Mouse (Mus musculus) limb, embryonic 14.5 days (tissue): ENCODE measurements around the gene Ralgps2. TPM values are rescaled to one million over a fixed set of nuclear protein-coding genes. Genes with fewer than 3 reads are reported as not detected.

ENCODE experiments used
- ATAC-seq: fragments of 200-750 bp; cut with Nextera tagmentation; 2 replicates; pipeline ENCODE4 v1.8.0; 2017; ENCODE audit warnings: low read depth, moderate number of reproducible peaks, moderate TSS enrichment; ENCODE audit not compliant: low FRiP score
- DNase-seq: peaks from one replicate; pipeline ENCODE4 v3.0.0-alpha.2; 2015; ENCODE audit warnings: low spot score
- H3K27ac ChIP-seq: fragments of 300-500 bp; sonication (generic); replicated peaks from 2 replicates; pipeline ENCODE4 v1.5.1; 2014; ENCODE audit warnings: low read depth, mild to moderate bottlenecking, low read length, moderate library complexity, mixed read lengths
- H3K27me3 ChIP-seq: fragments of 300-500 bp; sonication (generic); 2 replicates; pipeline ENCODE4 v1.6.1; 2014; ENCODE audit warnings: low read length, mixed read lengths; ENCODE audit not compliant: control insufficient read depth, insufficient read depth
- H3K36me3 ChIP-seq: fragments of 300-500 bp; sonication (generic); 2 replicates; pipeline ENCODE4 v1.6.1; 2014; ENCODE audit warnings: mild to moderate bottlenecking, low read length, moderate library complexity, mixed read lengths; ENCODE audit not compliant: control insufficient read depth, insufficient read depth
- H3K4me1 ChIP-seq: fragments of 300-500 bp; sonication (generic); 2 replicates; pipeline ENCODE4 v1.6.1; 2014; ENCODE audit warnings: antibody characterized with exemption, low read length, mixed read lengths; ENCODE audit not compliant: control insufficient read depth, insufficient read depth
- H3K4me2 ChIP-seq: fragments of 300-500 bp; sonication (generic); replicated peaks from 2 replicates; pipeline ENCODE4 v1.6.1; 2014; ENCODE audit warnings: low read depth, mild to moderate bottlenecking, low read length, moderate library complexity; ENCODE audit not compliant: severe bottlenecking
- H3K4me3 ChIP-seq: fragments of 300-500 bp; sonication (generic); replicated peaks from 2 replicates; pipeline ENCODE4 v1.5.1; 2014; ENCODE audit warnings: low read length
- H3K9ac ChIP-seq: fragments of 300-500 bp; sonication (generic); 2 replicates; pipeline ENCODE4 v1.6.1; 2014; ENCODE audit warnings: mild to moderate bottlenecking, low read depth, low read length, moderate library complexity; ENCODE audit not compliant: severe bottlenecking
- H3K9me3 ChIP-seq: fragments of 300-500 bp; sonication (generic); 2 replicates; pipeline ENCODE4 v1.6.1; 2016; ENCODE audit warnings: low read length; ENCODE audit not compliant: control insufficient read depth
- POLR2A ChIP-seq: fragments of 200-500 bp; IDR thresholded peaks from 2 replicates; pipeline ENCODE4 v1.8.0; 2012; ENCODE audit warnings: inconsistent platforms, mild to moderate bottlenecking, moderate library complexity, borderline replicate concordance; ENCODE audit not compliant: insufficient read depth, insufficient read length; ENCODE audit errors: extremely low read depth
- WGBS: fragments of 180-500 bp; shearing (Covaris S2); extraction: QIAGEN DNeasy Blood & Tissue Kit; methylation state at CpG from one replicate; pipeline ENCODE4 v1.1.7; 2014; 5-methylcytosine and 5-hydroxymethylcytosine counted together
- polyA plus RNA-seq, 2 experiments: library from polyadenylated mRNA; depleted of rRNA in 1 of 2; stranded (reverse) in 1 of 2; unstranded in 1 of 2; fragments of >200 nt; fragmentation: Nextera tagmentation in 1 of 2; extraction: Ambion mirVana in 1 of 2; gene quantifications; 2 replicates each; pipeline versions ENCODE4 v1.2.1 to v1.2.3; 2012 to 2014

Gene Ralgps2
- polyA plus RNA-seq, 2 experiments = 33.6 to 63.7 TPM

DNA sequence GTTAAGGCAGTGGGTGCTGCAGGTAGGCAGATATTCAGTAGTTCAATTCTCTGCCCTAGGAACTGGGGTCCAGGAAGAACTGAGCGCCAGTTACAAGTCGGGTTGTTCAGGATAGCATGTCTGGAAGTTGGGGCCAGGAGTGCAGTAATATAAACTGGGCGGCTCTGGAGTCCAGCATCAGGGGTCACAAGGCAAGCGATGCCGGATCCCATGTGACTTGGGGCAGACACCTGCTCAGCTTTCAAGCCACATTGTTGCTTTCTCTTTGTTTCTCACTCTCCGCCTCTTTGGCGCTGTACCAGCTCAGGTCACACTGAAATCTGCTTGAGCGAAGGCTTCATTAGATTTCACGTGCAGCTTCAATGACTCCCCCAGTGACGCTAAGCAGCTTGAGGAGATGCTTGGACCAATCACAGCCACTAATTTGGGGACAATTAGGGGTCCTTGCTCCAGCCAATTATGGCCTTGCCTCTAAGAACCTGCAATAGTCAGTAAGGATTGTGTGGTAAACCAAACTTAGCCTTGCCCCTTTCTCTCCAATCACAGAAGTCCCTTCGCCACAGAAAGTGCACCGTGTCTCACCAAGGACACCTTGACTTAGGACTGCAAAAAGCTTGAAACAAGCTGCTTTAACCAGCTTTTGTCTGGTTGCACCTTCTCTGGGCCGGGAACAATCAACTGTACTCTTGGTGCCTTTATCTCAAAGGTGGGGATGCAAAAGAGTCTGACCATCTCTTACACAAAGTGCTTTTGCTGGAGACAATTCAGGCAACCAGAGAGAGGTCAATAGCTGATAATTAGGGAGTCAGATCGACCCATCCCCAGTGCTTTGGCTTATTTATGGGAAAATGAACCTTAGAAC lies 43.8 kb upstream of the Ralgps2 start:
- no peak overlapping the region for H3K9ac ChIP-seq
- ATAC-seq (no peak), DNase-seq (no peak)
- H3K27ac ChIP-seq = no peak overlapping the region
- 72% methylated on average over 14 of the region's 14 CpGs for whole genome bisulfite sequencing
- H3K4me1 ChIP-seq = no peaks in the 10 kb centered on the region
- TF ChIP-seq POLR2A = no peak
- no peaks in the 10 kb centered on the region for H3K36me3 ChIP-seq
- no peak overlapping the region for H3K4me3 ChIP-seq
- H3K27me3 ChIP-seq = no peaks in the 10 kb centered on the region; the same call in 1 of the 2 replicates
- H3K9me3 ChIP-seq = no peaks in the 10 kb centered on the region
- no peak overlapping the region for H3K4me2 ChIP-seq

DNA sequence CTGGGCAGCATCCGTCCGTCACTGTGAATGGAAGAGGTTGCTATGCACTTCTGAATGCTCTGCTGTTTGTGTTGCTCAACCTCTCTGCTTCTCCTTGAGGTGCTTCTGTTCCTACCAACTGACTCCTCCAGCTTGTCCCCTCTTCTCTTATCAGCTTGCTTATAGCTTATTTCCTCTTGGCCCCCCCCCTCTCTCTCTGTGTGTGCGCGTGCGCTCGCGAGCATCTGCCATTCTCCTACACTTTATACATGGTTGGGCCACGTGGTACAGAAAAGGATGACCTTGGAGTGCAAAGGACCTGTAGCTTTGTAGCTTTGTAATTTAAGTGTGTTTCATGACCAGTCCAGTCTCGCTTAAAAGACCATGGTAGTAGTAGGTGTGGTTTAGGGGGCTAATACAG lies 42.5 kb upstream of the Ralgps2 start:
- WGBS = 89% methylated on average over 9 of the region's 9 CpGs
- Histone ChIP-seq H3K9ac (no peak overlapping the region), H3K27ac (no peak overlapping the region), H3K9me3 (no peaks in the 10 kb centered on the region), H3K4me3 (no peak overlapping the region), H3K27me3 (no peaks in the 10 kb centered on the region; the same call in 1 of the 2 replicates), H3K4me1 (no peaks in the 10 kb centered on the region), H3K36me3 (no peaks in the 10 kb centered on the region), H3K4me2 (no peak overlapping the region)
- no peak for TF ChIP-seq POLR2A
- ATAC-seq = no peak
- no peak for DNase-seq

DNA sequence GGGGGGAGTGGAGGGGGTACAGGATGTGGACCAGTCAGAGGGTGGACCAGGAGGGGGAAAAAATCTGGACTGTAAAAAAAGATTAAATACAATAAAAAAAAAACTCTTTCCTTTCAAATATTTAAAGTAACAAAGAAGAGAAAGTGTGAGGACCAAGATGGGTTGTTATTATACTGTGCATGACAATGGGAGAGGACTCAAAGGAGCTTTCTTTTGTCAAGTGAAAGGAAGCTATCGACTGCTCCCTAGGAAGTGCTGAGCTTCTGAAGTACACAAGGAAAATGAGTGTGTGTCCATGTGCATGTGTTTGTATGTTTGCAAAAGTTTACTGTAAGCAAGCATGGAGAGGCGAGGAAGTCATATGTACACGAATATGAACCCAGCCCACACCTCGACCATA lies 40.3 kb upstream of the Ralgps2 start:
- DNase-seq (no peak), ATAC-seq (no peak)
- Histone ChIP-seq H3K27ac (no peak overlapping the region), H3K36me3 (no peaks in the 10 kb centered on the region), H3K4me3 (no peak overlapping the region), H3K9me3 (no peaks in the 10 kb centered on the region), H3K4me2 (no peak overlapping the region), H3K9ac (no peak overlapping the region), H3K4me1 (no peaks in the 10 kb centered on the region), H3K27me3 (no peaks in the 10 kb centered on the region)
- 79% methylated on average over 4 of the region's 4 CpGs for WGBS
- no peak for TF ChIP-seq POLR2A

DNA sequence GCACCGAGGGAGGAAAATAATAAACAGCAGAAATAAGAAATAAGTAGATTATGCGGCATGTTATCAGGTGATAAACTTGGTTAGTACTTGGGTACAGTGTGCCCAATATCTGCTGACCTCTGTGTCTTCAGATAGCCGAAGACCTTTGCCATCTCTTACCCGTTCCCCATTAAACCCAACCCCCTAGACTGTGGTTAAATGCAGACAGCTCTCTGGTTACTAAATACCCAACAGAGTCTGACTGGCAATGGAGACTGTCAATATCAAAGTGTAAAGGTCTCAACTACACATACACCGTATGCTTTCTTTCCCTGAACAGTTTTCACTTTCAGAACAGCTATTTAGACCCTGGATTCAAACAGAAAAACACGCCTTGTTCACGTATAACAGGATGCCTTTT lies 39.2 kb upstream of the Ralgps2 start:
- ATAC-seq (no peak), DNase-seq (no peak)
- no peak overlapping the region for H3K4me3 ChIP-seq
- no peak overlapping the region for H3K27ac ChIP-seq
- no peaks in the 10 kb centered on the region for H3K9me3 ChIP-seq
- H3K27me3 ChIP-seq = no peaks in the 10 kb centered on the region
- no peak overlapping the region for H3K9ac ChIP-seq
- WGBS = 84% methylated on average over 7 of the region's 7 CpGs
- H3K4me2 ChIP-seq = no peak overlapping the region
- no peaks in the 10 kb centered on the region for H3K4me1 ChIP-seq
- no peak for TF ChIP-seq POLR2A
- no peaks in the 10 kb centered on the region for H3K36me3 ChIP-seq

DNA sequence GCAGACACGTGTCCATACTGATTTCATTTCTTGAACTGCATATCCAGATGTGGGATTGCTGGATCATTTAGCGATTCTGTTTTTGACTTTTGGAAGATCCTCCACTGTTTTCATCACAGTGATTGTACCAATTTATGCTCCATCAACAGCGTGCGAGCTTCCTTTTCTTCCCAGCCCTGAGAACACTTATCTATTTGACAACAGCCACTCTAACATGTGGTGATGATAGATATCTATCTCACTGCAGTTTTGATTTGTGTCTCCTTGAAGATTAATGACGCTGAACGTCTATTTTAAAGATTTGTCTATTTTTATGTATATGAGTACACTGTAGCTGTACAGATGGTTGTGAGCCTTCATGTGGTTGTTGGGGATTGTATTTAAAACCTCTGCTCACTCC lies 34.4 kb upstream of the Ralgps2 start:
- ATAC-seq = no peak
- 83% methylated on average over 6 of the region's 6 CpGs for WGBS
- no peak for DNase-seq

More for the DNA sequence above, 34.4 kb upstream of the Ralgps2 start:
- no peaks in the 10 kb centered on the region for H3K4me1 ChIP-seq
- no peaks in the 10 kb centered on the region for H3K27me3 ChIP-seq
- no peak overlapping the region for H3K9ac ChIP-seq
- no peak overlapping the region for H3K27ac ChIP-seq
- H3K36me3 ChIP-seq = no peaks in the 10 kb centered on the region
- H3K9me3 ChIP-seq = no peaks in the 10 kb centered on the region
- no peak for TF ChIP-seq POLR2A
- no peak overlapping the region for H3K4me3 ChIP-seq
- no peak overlapping the region for H3K4me2 ChIP-seq
